Mouse (Mus musculus) monocyte, adult 2 months (primary cell): ENCODE data around the gene Nfix.

Source experiments
- DNase-seq, 2 experiments: peaks; one replicate each; pipeline ENCODE4 v3.0.0; 2022; ENCODE audit warnings: low spot score in 2 of 2, low read depth in 1 of 2

The Nfix gene

DNA sequence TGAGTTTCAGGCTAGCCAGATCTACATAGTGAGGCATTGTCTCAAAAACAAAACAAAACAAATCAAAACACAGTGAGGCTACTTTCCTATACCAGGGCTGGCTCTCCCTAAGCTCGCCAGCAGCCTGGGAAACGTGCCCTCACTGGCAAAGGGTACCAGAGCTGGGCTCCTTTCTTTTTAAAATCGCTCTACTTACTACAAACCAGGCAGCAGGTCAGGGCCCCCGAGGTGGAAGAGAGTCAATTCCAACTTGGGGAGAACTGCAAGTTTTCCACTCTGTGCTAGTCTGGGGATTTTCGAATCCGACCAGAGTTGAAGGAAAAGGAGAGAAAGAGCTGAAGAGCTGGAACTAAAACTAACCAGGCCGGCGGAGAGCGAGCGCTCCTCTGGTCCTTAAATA, 17.5 kb downstream of the Nfix start:
- no peak for DNase-seq

DNA sequence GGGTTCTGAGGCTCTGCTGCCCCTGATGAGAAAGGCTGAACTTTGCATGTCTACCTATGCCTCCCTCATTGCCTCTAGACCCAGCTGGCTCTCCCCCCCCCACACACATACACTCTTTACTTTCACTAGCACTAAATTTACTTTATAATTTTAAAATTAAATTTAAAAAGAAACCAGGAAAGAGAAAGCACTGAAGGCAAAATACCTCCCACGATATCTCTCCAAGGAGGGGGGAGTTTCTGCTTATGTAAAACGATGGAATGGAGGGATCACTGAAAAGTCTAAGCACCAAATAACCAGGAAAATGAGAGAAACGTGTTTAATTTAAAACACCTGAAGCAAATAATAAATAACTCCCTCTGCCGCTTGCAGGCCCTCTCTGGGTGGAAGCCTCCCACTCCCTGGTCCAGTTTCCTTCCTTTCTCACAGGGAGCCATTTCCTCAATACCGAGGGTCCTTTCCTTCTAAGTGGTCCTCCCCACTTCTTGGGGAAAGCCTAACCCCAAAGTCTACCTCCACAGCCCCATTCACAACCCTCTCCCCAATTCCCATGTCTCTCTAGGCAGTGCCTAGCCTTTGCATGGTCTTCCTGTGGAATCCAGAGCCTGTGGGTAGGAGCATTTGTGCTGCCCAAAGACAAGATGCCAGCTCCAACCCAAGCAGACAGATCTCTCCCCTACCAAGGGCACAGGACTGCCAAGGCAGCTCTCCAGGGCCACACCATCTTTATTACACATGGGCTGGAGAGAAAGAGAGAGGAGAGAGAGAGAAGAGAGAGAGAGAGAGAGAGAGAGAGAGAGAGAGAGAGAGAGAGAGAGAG, 18.2 kb downstream of the Nfix start:
- DNase-seq = no peak

DNA sequence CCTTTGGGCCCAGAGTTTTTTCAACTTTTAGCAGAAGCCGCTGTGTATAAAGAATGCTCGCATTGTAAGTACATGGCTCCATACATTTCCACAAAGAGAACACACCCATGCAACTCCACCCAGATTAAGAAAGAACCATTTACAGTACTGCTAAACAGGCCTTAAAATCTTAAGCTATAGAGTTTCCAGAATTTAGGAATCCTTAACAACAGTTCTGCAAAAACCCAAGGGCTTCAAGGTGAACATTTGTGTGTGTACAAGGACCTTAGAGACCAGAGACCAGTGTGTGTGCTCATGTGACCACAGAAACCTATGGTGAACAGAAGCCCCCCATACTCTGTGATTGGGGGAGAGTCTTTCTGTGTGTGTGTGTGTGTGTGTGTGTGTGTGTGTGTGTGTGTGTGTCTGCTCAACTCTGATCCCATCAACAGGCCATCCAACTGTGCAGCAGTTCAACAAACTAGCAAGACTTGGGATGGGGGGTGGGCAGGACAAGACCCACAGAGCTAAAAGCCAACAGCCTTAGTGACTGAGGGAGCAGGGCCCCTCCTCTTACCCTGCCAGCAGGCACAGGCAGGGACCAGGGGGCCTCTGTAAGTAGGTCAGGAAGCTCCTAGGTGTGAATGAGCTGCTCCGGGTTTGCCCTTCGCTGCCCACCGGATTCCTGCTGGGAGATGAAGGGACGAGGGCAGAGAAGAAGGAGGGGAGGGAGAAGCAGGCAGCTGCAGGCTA, 19.0 kb downstream of the Nfix start:
- no peak for DNase-seq

DNA sequence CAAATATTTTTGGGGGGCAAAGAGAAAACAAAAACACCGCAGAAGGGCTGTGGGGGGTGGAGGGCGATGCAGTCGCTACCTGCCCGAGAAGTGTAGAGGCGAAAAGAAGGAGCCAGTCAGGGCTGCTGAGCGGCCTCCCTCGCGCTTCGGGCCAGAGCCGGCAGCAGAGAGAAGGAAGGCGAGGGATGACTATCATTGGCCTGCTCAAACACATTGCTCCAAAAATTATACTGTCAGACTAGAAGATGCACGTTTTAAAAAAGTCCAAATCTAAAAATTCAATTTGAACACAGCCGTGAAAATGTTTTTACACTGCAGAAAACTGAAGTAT, 20.0 kb downstream of the Nfix start:
- DNase-seq = no peak

DNA sequence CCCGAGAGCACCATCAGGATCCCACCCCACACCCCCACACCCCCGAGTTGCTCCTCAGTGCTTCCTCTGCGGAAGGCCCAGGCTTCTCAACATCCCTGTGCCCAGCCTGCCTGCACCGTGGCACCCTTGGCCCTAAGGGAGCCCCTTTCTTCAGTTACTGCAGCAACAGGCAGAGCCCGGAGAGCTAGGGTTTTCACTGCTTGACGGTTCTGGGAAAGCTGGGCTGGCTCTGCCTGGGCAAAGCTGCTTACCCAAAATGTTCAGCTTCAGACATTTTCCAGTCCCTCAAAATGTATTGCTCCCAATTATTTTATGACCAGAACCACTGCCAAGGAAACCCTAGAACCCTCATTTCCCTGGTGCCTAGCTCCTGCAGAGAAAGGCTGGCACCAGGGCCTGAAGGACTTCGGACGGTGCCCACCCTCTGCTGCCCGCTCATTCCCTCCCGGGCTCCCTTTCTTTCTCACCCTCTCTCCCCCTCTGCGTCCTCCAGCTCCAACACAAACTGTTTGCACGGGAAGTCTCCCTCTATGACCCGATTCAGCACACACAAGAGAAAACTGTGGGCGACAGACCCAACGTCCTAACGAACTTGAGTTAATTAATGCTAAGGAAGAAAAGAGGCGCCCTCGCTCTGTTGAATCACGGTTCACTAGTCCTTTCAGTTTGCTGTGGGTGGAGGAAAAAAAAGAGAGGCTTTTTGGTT, 20.5 kb downstream of the Nfix start:
- DNase-seq = no peak

DNA sequence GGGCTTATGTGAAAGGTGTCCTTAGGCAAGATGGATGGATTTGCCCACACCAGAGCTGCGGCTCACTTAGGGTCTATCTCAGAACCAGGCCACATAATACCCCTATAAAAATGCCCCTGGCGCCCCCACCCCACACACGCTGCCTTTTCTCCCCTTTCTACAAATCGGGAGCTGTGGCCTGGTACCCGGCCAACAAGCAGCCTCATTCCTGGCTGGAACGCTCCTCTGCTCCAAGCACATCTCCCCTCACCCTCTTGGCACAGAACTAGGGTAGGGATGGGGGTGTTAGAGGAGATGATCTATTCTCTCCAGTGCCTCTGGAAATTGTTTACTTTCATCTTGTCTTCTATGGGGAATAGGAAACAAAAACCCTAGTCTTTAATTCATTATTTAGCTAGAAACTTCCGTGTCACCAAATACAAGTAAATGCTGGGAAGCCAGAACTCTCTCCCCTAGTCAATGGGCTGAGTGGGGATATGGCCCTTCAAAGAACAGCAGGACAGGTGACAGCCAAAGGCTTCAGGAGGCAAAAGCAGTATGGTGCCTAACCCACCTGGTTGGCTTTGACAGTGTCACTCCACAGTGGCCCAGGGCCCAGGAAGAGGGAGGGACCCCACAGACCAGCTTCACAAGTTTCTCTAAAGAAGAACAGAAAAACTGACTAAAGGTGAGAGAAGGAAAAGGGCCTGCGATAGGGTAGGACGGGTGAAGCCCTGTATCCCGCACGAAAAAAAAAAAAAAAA, 21.3 kb downstream of the Nfix start:
- no peak for DNase-seq

DNA sequence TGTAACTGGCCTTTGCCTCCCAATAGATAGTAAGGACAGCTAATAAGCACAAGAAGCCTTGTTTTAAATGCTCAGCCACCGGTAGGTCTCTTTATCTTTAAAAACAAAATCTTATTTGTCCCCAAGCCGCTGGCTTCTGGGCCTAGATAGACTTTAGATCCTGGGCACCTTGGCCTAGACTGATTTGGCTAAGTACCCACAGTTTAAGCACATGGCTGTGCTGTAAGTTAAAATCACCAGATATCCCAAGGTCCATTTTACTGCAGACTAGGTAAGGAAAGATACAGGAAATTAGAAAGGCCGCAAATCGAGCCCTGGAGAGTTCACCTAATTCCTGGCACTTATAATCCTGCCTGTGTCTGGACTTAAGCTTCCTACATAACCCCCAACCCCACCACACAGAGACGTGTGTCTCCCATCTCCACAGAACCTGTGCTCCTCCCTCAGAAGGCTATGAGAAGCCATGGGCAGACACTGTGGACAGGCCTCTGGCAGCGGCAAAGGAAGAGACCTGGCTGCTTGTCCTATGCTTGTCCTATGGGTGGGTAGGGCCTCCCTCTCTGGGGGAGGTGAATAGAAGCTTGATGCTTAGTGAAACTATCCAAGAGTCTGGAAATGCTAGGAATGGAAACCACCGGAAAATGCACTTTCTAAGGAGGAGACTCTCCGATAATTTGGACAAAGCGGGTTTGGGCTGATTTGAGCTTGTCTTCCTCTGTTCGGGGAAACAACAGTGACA, 22.1 kb downstream of the Nfix start:
- no peak for DNase-seq

DNA sequence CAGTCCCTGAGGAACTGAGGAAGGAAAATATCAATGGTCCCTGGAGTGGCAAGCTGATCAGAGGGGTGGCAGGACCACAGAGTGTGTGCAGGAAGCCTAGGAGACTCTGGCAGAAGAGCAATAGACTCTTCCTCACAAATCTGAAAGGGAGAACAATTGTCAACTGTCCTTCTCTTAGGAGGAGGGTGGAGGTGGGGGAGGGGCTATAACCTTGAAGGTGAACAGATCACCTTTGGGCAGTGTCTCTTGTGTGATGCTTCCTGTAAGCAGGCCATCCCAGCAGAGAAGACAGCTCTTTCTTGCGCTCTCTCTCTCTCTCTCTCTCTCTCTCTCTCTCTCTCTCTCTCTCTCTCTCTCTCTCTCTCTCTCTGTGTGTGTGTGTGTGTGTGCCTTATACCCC, 23.6 kb downstream of the Nfix start:
- DNase-seq = no peak

DNA sequence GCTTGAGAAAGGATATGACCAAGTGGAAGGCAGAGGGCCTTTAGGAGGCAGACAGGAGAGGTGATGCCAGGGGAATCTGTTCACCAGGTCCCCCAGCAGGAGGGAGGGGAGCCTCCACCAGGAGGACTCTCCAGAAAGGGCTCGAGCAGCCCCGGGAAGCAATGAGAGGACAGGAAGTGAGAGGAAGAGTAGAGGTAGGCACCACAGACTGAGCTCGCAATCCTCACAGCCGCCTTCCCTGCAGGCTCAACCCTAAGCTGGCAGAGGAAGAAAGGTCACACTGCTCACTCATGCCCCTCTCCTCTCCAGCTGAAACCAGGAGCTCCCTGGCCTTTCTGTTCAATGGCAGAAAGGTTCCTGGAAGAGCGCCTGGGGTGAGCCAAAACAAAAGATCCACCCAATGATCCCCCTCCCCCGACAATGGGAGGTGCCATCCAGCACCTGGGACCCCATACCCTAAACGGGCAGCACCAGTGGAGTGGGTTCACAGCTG, 24.5 kb downstream of the Nfix start:
- DNase-seq = no peak

DNA sequence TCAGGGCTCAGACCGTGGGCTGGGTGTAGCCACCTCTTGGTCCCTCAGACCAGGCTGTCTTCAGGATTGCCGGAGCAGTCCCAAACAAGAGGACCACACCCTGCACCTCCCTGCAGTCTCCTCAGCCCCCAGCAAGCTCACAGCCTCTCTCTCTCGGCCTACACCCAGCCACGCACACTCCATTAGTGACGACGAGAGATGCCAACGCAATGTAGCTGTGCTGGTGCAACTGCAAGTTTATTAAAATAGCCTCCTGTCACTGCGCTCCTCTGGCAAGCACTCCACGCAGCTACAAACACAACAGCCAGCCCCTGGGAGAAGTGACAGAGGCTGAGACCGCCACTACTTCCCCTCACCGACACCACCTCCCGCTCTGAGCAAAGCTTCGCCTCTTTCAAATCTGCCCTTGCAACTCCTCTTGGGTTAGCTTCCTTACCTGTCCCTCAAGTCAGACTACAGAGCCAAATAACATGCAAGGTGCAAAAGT, 25.0 kb downstream of the Nfix start:
- no peak for DNase-seq

DNA sequence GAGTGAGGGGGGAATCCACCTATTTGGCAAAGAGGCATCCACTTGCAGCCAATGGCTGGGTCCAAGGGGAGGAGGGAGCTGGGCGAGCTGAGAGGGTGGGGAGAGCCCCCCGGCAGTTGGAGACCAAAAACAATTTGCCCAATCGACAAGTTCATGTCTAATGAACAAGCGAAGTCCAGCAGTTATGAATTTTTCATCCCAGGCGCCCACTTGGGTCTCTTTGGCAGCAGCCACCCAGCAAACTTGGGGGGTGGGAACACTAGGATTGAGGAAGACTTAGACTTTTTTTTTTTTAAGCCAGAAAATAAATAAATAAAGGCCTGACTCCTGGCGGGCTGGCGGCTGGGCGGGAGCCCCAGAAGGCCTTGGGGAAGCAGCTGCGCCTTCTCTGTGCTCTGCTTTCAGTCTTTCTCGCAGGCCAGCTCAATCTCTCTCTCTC, 25.7 kb downstream of the Nfix start:
- DNase-seq = no peak

DNA sequence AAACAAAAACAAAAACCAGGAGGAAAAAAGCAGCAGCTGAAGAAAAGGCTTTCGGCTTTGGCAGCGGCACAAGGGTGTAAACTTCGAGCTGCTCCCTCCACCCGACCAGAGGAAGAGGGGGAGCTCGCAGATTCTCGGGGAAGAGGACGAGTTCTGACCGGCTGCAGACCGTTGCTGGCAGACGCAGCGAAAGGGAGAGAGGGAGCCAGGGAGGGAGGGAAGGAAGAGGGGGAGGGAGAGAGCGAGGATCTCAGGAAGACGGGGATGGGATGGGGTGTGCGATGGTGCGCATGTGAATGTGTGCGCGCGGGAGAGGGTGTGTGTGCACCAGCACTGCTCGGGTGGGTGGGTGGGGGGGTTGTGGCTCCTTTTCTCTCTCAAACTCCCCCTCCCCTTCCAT, 26.3 kb downstream of the Nfix start:
- DNase-seq = no peak

DNA sequence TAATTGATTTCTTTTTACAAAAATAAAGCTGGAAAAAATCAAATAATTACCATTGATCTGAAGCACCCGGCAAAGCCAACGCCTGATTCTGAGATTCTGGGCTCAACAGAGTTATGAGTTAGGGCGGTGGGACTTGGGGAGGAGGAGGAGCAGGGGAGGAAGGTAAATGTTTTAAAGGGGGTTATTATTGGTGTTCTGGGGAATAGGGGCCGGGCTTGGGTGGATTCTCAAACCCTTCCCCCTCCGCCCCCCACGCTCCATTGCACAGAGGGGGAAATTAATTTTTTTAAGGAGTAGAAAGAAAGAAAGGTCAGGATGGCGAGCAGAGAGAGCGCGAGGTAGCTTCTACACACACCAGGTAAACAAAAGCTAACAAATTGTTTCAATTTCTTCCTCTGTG, 26.8 kb downstream of the Nfix start:
- no peak for DNase-seq

DNA sequence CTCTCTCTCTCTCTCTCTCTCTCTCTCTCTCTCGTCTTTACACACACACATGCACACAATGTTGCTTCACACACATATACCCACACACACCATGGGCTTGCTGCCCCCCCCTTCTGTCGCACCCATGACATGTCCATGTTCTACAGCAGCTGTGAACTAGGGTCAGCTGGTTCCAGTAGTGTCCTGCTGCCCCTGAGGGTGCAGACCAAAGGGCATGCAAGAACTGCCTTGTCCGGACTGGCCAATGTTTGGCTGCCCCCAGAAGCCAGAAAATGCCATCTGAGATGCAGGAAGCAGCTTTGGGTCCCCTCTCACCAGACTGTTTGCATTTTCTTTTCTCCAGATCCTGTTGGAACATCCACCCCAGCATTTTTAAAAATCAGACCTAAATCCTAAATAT, 27.5 kb downstream of the Nfix start:
- no peak for DNase-seq

DNA sequence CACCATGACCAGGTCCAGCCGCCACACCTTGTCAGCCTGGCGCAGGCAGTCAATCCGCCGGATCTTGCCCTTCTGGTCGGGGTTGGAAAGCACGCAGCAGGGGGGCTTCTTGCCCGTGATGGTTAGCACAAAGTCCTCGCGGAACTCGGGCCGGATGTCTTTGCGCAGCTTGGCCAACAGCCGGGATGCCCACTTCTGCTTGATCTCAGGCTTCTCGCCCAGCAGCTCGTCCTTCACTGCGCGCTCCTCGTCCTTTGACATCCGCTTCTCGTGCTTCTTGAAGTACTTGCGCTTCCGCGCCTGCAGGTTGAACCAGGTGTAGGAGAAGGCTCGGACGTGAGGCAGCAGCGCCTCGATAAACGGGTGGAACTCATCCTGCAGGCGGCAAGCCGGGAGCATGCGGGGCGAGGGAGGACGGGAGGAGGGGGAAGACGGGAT, 28.2 kb downstream of the Nfix start:
- DNase-seq = no peak

DNA sequence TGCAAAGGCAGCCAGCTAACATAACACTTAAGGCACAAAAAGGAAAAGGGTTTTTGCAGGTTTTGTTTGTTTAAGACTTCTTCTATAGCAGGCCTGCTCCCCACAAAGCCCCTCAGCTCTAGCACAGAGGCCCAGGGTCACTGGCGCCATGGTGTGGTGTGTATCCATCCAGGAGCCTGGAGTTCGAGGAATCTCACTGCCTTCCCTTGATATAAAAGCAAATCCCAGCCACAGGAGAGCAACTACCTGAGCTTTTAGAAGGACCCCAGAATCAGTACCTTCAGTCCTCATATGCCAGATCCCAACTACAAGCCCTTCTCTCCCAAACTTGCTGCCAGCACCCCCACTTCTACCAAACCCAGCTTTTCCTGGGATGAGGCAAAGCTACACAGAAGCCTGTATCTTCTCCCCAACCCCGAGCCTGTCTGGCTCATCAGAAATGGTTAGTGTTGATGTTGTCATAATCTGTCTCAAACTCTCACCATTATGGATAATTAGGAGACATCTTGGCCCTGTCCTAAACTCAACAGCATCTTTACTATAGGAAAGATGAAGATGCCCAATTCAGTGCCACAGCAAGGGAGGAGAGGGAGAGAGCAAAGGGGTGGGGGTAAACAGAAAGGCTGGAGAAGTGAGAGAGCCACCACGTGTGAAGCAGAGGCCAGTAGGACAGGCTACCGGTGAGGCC, 29.0 kb downstream of the Nfix start:
- no peak for DNase-seq

DNA sequence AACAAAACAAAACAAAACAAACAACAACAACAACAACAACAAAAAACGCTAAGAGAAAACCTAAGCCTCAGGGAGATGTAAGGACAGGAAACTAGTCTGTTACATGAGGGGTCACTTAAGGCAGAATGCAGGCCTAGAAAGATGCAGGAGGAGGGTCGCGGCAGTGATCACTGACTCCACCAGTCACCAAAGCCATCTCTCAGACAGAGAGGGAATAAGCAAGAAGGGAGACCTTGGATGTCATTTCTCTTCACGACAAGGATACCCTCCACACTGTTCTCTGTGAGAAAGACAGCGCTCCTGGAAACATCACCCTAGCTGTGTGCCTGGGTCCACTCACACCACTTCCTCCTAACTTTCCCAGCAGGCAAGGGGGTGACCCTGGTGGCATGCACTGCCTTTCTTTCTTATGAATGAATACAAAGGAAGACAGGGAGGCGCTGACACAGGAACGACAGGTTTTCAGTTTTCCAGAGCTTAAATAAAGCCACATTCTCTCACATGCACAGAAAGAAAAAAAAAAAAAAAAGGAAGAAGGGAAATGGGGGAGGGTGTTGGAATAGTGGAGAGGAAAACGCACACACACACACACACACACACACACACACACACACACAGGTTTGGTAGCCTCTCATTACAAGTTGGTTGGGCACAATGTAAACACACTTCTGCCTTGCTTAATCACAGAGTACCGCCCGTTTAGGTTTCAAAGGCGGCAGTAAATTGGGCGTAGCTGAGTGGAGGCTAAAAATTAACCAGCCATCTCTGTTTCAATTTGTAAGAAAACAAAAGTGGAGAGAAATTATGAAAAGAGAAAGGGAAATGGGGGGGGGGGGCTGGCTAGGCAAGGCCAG, 29.8 kb downstream of the Nfix start:
- DNase-seq = no peak

DNA sequence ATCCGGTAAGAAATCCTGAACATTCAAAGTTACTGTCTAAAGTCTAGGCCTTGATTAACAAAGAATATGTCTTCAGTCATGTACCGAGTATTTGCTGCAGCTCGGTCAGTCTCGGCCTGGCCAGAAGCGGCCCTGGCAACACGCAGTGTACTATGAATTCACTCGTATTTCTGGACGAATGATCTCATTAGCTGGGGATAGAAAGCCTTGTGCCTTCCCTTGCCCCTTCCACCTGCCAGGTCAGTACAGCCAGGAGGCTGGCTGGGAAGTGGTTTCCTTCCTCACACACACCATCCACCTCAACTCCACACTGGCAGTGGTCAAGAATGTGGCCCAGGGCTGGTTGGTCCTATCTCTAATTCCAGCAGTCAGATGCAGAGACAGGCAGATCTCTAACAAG, 30.8 kb downstream of the Nfix start:
- DNase-seq = no peak
